In the genomic region with DNA sequence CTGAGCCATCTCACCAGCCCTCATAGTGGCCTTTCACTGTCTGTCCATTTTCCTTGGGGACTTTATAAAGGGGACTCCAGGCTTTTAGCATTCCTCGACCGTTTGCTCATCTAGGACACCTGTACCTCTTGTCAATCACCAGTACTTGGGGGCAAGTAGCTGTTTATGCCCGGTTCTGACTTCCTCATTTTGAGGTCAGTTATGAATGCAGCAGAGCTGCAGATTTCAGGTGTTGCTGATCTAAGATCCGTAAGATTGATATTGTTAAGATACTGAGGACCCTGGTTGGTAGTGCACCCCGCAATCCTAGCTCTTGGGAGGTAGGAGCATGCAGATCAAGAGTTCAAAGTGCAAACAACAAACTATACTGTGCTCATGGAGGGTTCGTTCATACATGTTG, we compare ENCODE assay signal across 25 mouse cellular contexts.
DNase-seq lines count a peak whose midpoint lies in the region; ATAC-seq lines count a peak whose summit lies in the region.
"Had no signal": no experiment of that assay in that cellular context is flagged by ENCODE, and none has a peak within 500 bp of the region (broad histone marks: within the 10 kb centered on the region; RNA-seq: fewer than 3 reads in every experiment).

No protein-coding gene starts in this region.

- H3K27me3 ChIP-seq in liver, embryonic 11.5 days (replicated peaks; ENCODE audit: control insufficient read depth, insufficient read depth, low read length) = no peaks in the 10 kb centered on the region
- H3K27me3 ChIP-seq: embryonic facial prominence, embryonic 13.5 days; forebrain, embryonic 12.5 days; forebrain, embryonic 15.5 days; hindbrain, embryonic 15.5 days had no signal

- DNase-seq in spleen, postnatal 36 days (ENCODE audit: low spot score in 2 of 2) = peak; percentile 48 to 57
- no peak for DNase-seq in spleen, postnatal 4 days (ENCODE audit: low spot score in 2 of 2)
- DNase-seq in A20 (ENCODE audit: low read depth, low spot score) = peak; percentile 90
- DNase-seq in B cell, adult 2 months = peak; percentile 52 to 58
- no peak for DNase-seq in layer of hippocampus, postnatal 36 days
- DNase-seq in left cerebral cortex, adult 8-10 months (ENCODE audit: low spot score in 2 of 2) = no peak
- no peak for DNase-seq in liver, embryonic 11.5 days (ENCODE audit: low spot score)
- DNase-seq: cerebellum, adult 11-12 months; cerebellum, adult 8-10 months; cerebellum, postnatal 10 days; cerebellum, postnatal 36 days; embryo, embryonic 11 days; gastrocnemius, postnatal 10 days; gastrocnemius, postnatal 36 days; heart, adult 11 months; heart, postnatal 10 days; heart, postnatal 36 days had no signal

- no peak overlapping the region for H3K9ac ChIP-seq in liver, embryonic 11.5 days (ENCODE audit: low read depth, low read length)
- H3K9ac ChIP-seq: embryonic facial prominence, embryonic 13.5 days; forebrain, embryonic 12.5 days; forebrain, embryonic 15.5 days; hindbrain, embryonic 15.5 days had no signal

- no peak overlapping the region for H3K4me2 ChIP-seq in liver, embryonic 11.5 days
- H3K4me2 ChIP-seq: embryonic facial prominence, embryonic 13.5 days; forebrain, embryonic 12.5 days; forebrain, embryonic 15.5 days; heart, embryonic 11.5 days; hindbrain, embryonic 15.5 days had no signal

- peaks cover 9% of the 10 kb centered on the region for H3K36me3 ChIP-seq in liver, embryonic 11.5 days (ENCODE audit: control insufficient read depth, insufficient read depth, low read length)
- H3K36me3 ChIP-seq: forebrain, embryonic 15.5 days had no signal

- H3K4me3 ChIP-seq in liver, embryonic 11.5 days (ENCODE audit: low read depth, low read length) = no peak overlapping the region
- H3K4me3 ChIP-seq: embryonic facial prominence, embryonic 10.5 days; embryonic facial prominence, embryonic 13.5 days; erythroblast, embryonic 14.5 days; forebrain, embryonic 12.5 days; forebrain, embryonic 15.5 days; hindbrain, embryonic 15.5 days had no signal

- peaks cover 19% of the 10 kb centered on the region for H3K4me1 ChIP-seq in liver, embryonic 11.5 days (replicated peaks; ENCODE audit: control insufficient read depth, insufficient read depth, low read length)

- ATAC-seq in granulocyte monocyte progenitor cell, adult 5-6 weeks (replicated peaks; ENCODE audit: poor library complexity, severe bottlenecking) = 0 out of 2 replicates have a peak, but pooled peaks have one; percentile 16
- ATAC-seq in liver, embryonic 11.5 days (replicated peaks; ENCODE audit: low FRiP score) = no peak
- ATAC-seq: forebrain, embryonic 15.5 days had no signal

- H3K9me3 ChIP-seq in liver, embryonic 11.5 days (ENCODE audit: control insufficient read depth, low read length) = no peaks in the 10 kb centered on the region
- H3K9me3 ChIP-seq: embryonic facial prominence, embryonic 10.5 days; embryonic facial prominence, embryonic 13.5 days; forebrain, embryonic 12.5 days; forebrain, embryonic 15.5 days; hindbrain, embryonic 15.5 days had no signal

- 65% methylated on average over 6 of the region's 6 CpGs for WGBS in liver, embryonic 11.5 days

- no peak overlapping the region for H3K27ac ChIP-seq in liver, embryonic 11.5 days (ENCODE audit: low read depth, low read length)
- H3K27ac ChIP-seq: embryonic facial prominence, embryonic 10.5 days; embryonic facial prominence, embryonic 13.5 days; forebrain, embryonic 12.5 days; hindbrain, embryonic 15.5 days had no signal

Comparison
In these comparisons a context has a peak if more than half of its experiments do, and no peak if none do; other contexts are left out.
1. DNase-seq: peak in spleen, postnatal 36 days (2 of 2), A20 (single experiment) and B cell, adult 2 months (2 of 2); none in spleen, postnatal 4 days (0 of 2), layer of hippocampus, postnatal 36 days (0 of 2), left cerebral cortex, adult 8-10 months (0 of 2) and liver, embryonic 11.5 days (single experiment).